Mouse (Mus musculus) liver, adult 2 months (tissue): ENCODE measurements around the gene Ugt2b38.

Source experiments
- CTCF ChIP-seq: fragments of 200-500 bp; IDR thresholded peaks from 2 replicates; pipeline ENCODE4 v1.5.1; 2011; ENCODE audit warnings: low read depth, low read length, control low read depth
- POLR2A ChIP-seq: fragments of 200-500 bp; IDR thresholded peaks from 2 replicates; pipeline ENCODE4 v1.6.1; 2011; ENCODE audit warnings: low read length, control low read depth; ENCODE audit not compliant: insufficient read depth; ENCODE audit errors: extremely low read depth

DNA sequence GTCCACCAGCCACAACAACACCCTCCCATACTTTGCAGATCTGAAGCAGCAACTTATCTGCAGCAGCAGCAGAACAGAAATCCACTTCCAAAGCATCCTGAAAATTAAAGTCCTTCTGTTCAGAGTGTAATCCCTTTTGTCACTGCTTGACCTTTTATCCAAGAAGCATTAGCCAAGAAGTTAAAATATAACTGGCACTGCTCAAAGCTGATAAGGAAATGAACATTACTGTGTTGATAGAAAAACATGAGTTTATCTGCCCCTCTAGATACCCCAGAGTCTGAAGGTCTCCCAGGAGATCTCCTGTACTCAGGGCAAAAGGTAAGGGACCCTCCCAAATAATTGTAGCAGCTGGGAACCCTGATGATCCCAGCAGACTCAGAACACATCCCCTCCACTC lies 44.2 kb downstream of the Ugt2b38 start:
- TF ChIP-seq CTCF (no peak), POLR2A (no peak)
